Mouse (Mus musculus): ENCODE measurements around the gene Sgta. TPM values are rescaled to one million over a fixed set of nuclear protein-coding genes. Genes with fewer than 3 reads are reported as not detected.

Gene Sgta
- total and polyA plus RNA-seq, 3 experiments: 100 to 1,019 (median 152) TPM

DNA sequence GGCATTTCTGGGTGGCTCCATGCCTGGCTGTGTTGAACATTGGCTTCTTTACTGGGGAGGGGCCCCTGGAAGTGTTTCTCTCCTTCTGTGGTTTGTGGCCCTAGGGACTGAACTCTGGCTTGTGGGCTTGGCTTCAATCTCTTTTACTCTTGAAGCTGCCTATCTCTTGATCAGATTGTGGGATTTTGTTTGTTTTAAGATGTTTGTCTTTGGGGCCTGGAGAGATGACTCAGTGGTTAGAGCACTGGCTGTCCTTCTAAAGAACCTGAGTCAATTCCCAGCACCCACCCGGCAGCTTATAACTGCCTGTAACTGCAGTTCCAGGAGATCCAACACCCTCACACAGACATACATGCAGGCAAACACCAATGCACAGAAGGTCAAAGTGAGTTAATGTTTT is 16.4 kb upstream of the Sgta start:
- H3K9ac ChIP-seq (ENCODE audit: control insufficient read depth, low read depth, low read length, poor library complexity, severe bottlenecking): no peak overlapping the region
- DNase-seq (ENCODE audit: low read depth, low spot score): no peak
- H3K27me3 ChIP-seq (ENCODE audit: control insufficient read depth in 1 of 2, insufficient read depth in 2 of 2, low read length in 2 of 2): no peaks in the 10 kb centered on the region
- peaks cover 0 to under 1% of the 10 kb centered on the region in 2 experiments; a peak in 1 of 4 replicates for H3K36me3 ChIP-seq (ENCODE audit: control insufficient read depth in 1 of 2, insufficient read depth in 2 of 2, low read length in 2 of 2)
- peaks cover 0 to 1% of the 10 kb centered on the region in 2 experiments; a peak in 1 of 4 replicates for H3K4me1 ChIP-seq (ENCODE audit: control insufficient read depth in 1 of 2, insufficient read depth in 2 of 2, low read length in 2 of 2)
- no peak overlapping the region for H3K4me3 ChIP-seq (ENCODE audit: control insufficient read depth in 1 of 2, insufficient read depth in 1 of 2, low read depth in 2 of 2, low read length in 2 of 2)
- H3K27ac ChIP-seq (ENCODE audit: control insufficient read depth, low read depth, low read length): no peak overlapping the region
- TF ChIP-seq POLR2AphosphoS2 (IDR thresholded peaks at IDR 0.05; ENCODE audit: low read length): no peak
- H3K79me2 ChIP-seq (ENCODE audit: control insufficient read depth, insufficient read depth, low read length, poor library complexity): peaks cover 17% of the 10 kb centered on the region
- no peaks in the 10 kb centered on the region for H3K9me3 ChIP-seq (replicated peaks; ENCODE audit: insufficient read depth, low read length)

DNA sequence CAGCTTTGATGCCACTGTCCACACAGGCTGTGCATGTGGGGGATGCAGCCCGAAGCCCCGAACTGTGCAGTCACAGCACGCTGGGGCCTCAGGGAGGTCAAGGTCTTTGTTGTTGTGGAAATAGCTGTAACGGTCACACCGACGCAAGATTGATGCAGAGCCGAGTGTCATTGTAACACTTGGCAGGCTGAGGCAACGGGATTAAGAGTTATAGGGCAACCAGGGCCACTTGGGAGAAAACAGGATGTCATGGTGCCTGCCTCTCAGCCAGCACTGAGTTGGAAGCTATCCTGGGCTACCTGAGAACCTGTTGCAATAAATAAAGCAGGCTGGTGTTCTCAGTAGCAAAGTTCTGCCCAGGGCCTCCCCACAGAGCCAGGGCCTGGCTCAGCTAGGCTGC is 15.8 kb upstream of the Sgta start:
- DNase-seq (ENCODE audit: low read depth, low spot score): no peak
- peaks cover 0 to 7% of the 10 kb centered on the region in 2 experiments; a peak in 3 of 4 replicates for H3K4me1 ChIP-seq (ENCODE audit: control insufficient read depth in 1 of 2, insufficient read depth in 2 of 2, low read length in 2 of 2)
- no peaks in the 10 kb centered on the region for H3K9me3 ChIP-seq (replicated peaks; ENCODE audit: insufficient read depth, low read length)
- peaks cover 23% of the 10 kb centered on the region for H3K79me2 ChIP-seq (ENCODE audit: control insufficient read depth, insufficient read depth, low read length, poor library complexity)
- no peaks in the 10 kb centered on the region for H3K27me3 ChIP-seq (ENCODE audit: control insufficient read depth in 1 of 2, insufficient read depth in 2 of 2, low read length in 2 of 2)
- H3K36me3 ChIP-seq (ENCODE audit: control insufficient read depth in 1 of 2, insufficient read depth in 2 of 2, low read length in 2 of 2): peaks cover 0 to 4% of the 10 kb centered on the region in 2 experiments; a peak in 1 of 4 replicates
- no peak overlapping the region for H3K27ac ChIP-seq (ENCODE audit: control insufficient read depth, low read depth, low read length)
- no peak overlapping the region for H3K9ac ChIP-seq (ENCODE audit: control insufficient read depth, low read depth, low read length, poor library complexity, severe bottlenecking)
- no peak overlapping the region for H3K4me3 ChIP-seq (ENCODE audit: control insufficient read depth in 1 of 2, insufficient read depth in 1 of 2, low read depth in 2 of 2, low read length in 2 of 2)
- TF ChIP-seq TCF12 (IDR thresholded peaks at IDR 0.05; ENCODE audit: low read depth, low read length) (no peak), RCOR1 (IDR thresholded peaks at IDR 0.05; ENCODE audit: low read depth, low read length) (no peak), EP300 (IDR thresholded peaks at IDR 0.05; ENCODE audit: low read depth in 1 of 2, low read length in 2 of 2) (no peak), MYC (IDR thresholded peaks at IDR 0.05; ENCODE audit: low read depth, low read length) (no peak), MAFK (IDR thresholded peaks at IDR 0.05; ENCODE audit: borderline replicate concordance, low read depth, low read length) (no peak), MEF2A (IDR thresholded peaks at IDR 0.05; ENCODE audit: extremely low read depth, insufficient replicate concordance, low read depth, low read length, poor library complexity, severe bottlenecking) (no peak), GATA1 (IDR thresholded peaks at IDR 0.05; ENCODE audit: low read depth, low read length) (no peak), ZKSCAN1 (IDR thresholded peaks at IDR 0.05; ENCODE audit: low read depth, low read length) (no peak), USF1 (IDR thresholded peaks at IDR 0.05; ENCODE audit: low read depth, low read length) (no peak)

DNA sequence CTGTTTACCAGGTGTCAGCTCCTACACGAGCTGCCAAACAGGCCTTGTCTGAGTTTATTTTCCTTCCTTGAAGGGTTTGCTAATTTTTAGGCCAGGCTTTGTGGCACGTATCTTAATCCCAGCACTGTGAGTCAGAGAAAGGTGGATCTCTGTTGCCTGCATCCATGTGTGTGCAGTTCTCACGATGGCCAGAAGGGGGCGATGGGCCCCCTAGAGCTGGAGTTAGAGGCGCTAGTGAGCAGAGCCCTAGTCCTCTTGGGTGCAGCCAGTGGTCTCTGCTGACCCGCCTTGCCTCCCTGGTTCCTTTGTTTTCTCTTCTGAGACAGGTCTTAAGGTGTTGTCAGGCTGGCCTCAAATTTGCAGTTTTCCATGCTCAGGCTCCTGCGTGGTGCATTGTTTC is 13.5 kb upstream of the Sgta start:
- no peaks in the 10 kb centered on the region for H3K27me3 ChIP-seq (ENCODE audit: control insufficient read depth in 1 of 2, insufficient read depth in 2 of 2, low read length in 2 of 2)
- H3K4me1 ChIP-seq (ENCODE audit: control insufficient read depth in 1 of 2, insufficient read depth in 2 of 2, low read length in 2 of 2): peaks cover 0 to 9% of the 10 kb centered on the region in 2 experiments; a peak in 3 of 4 replicates
- DNase-seq (ENCODE audit: low read depth, low spot score): peak; percentile 56
- peaks cover 31% of the 10 kb centered on the region for H3K79me2 ChIP-seq (ENCODE audit: control insufficient read depth, insufficient read depth, low read length, poor library complexity)
- peaks cover 0 to 4% of the 10 kb centered on the region in 2 experiments; a peak in 1 of 4 replicates for H3K36me3 ChIP-seq (ENCODE audit: control insufficient read depth in 1 of 2, insufficient read depth in 2 of 2, low read length in 2 of 2)
- H3K4me3 ChIP-seq (ENCODE audit: control insufficient read depth in 1 of 2, insufficient read depth in 1 of 2, low read depth in 2 of 2, low read length in 2 of 2): no peak overlapping the region
- no peak overlapping the region for H3K9ac ChIP-seq (ENCODE audit: control insufficient read depth, low read depth, low read length, poor library complexity, severe bottlenecking)
- TF ChIP-seq CHD1 (IDR thresholded peaks at IDR 0.05; ENCODE audit: low read depth, low read length) (no peak), CTCF (IDR thresholded peaks at IDR 0.05 in 2 of 3, conservative IDR thresholded peaks at IDR 0.05 in 1 of 3; ENCODE audit: control insufficient read depth in 1 of 3, insufficient read depth in 1 of 3, low read depth in 2 of 3, low read length in 3 of 3, poor library complexity in 1 of 3, severe bottlenecking in 1 of 3) (peak; percentile 80 to 90 (median 83)), SMC3 (IDR thresholded peaks at IDR 0.05; ENCODE audit: low read depth, low read length) (peak; percentile 35), RCOR1 (IDR thresholded peaks at IDR 0.05; ENCODE audit: low read depth, low read length) (no peak), RAD21 (IDR thresholded peaks at IDR 0.05; ENCODE audit: low read depth, low read length) (peak; percentile 15)
- no peaks in the 10 kb centered on the region for H3K9me3 ChIP-seq (replicated peaks; ENCODE audit: insufficient read depth, low read length)
- no peak overlapping the region for H3K27ac ChIP-seq (ENCODE audit: control insufficient read depth, low read depth, low read length)

Measured in MEL (cell line).